Mouse (Mus musculus): ENCODE data around the gene Tdrd9. TPM values are rescaled to one million over a fixed set of nuclear protein-coding genes. Genes with fewer than 3 reads are reported as not detected.
A peak's percentile ranks its signal among the peaks of the same experiment; 100 is the strongest.

Tdrd9 gene
- polyA plus RNA-seq, 1 experiment from 2014 or later: 0.18 TPM

- WGBS: 68% methylated on average over 4 of the region's 4 CpGs
- H3K36me3 ChIP-seq (ENCODE audit: insufficient read depth): no peaks in the 10 kb centered on the region
Measured at GRCm38 (mm10) chr12:111970085-111970484, 1.3 kb upstream of the Tdrd9 start.

DNA sequence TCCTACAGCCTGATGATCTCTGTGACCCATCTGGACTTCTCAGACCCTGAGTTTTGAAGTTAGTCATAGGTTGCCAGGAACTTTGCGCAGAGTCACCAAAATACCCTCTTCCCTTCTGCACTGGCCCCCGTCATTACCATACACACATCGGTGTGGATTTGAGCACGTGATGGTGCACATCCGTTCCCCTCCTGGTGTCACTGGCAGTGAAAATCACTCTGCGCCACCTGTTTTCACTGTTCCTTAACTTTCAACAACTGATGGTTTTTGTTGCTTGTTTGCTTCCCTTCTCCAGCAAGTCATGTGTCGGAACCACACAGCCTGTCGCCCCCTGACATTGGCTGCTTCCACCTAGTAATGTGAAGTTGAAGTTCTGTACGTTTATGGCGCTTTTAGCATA, 1.1 kb downstream of the Tdrd9 start:
- no peaks in the 10 kb centered on the region for H3K4me1 ChIP-seq (ENCODE audit: insufficient read depth)
- H3K36me3 ChIP-seq (ENCODE audit: insufficient read depth): no peaks in the 10 kb centered on the region
- H3K27me3 ChIP-seq (ENCODE audit: insufficient read depth, low read length): no peaks in the 10 kb centered on the region
- no peak overlapping the region for H3K4me3 ChIP-seq (ENCODE audit: low read depth, low read length)
- DNase-seq (no peak), ATAC-seq (ENCODE audit: insufficient read depth) (no peak)
- no peak overlapping the region for H3K27ac ChIP-seq (ENCODE audit: low read depth)
- H3K4me2 ChIP-seq: no peak overlapping the region
- 87% methylated on average over 10 of the region's 10 CpGs for WGBS
- no peaks in the 10 kb centered on the region for H3K9me3 ChIP-seq (ENCODE audit: low read depth, low read length)
- TF ChIP-seq CTCF (IDR thresholded peaks at IDR 0.05; ENCODE audit: low read depth): no peak
- H3K9ac ChIP-seq: no peak overlapping the region

More at GRCm38 (mm10) chr12:111970085-111970484, 1.3 kb upstream of the Tdrd9 start:
- Histone ChIP-seq H3K27ac (ENCODE audit: low read depth) (no peak overlapping the region), H3K27me3 (ENCODE audit: insufficient read depth, low read length) (no peaks in the 10 kb centered on the region), H3K9ac (no peak overlapping the region), H3K4me2 (no peak overlapping the region), H3K4me1 (ENCODE audit: insufficient read depth) (peaks cover 8% of the 10 kb centered on the region), H3K4me3 (ENCODE audit: low read depth, low read length) (no peak overlapping the region), H3K9me3 (ENCODE audit: low read depth, low read length) (no peaks in the 10 kb centered on the region)
- DNase-seq: no peak
- TF ChIP-seq CTCF (IDR thresholded peaks at IDR 0.05; ENCODE audit: low read depth): no peak
- ATAC-seq (ENCODE audit: insufficient read depth): no peak

DNA sequence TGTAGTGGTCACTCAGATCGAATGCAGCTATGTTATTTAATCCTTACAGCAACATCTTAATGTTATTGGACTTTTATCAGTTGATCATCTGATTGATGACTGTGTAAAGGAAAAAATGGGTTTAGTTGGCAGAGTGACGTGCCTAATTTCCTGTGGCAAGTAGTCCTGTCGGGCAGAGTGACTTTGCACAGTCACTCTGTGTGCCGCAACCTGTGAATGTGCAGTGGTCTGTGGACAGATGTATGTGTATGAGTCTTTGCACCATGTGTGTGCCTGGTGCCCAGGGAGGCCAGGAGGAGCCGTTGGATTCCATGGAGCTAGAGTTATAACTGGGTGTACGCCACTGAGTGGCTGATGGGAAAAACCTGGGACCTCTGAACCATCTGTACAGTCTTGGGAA, 3.2 kb downstream of the Tdrd9 start:
- WGBS: 62% methylated on average over 6 of the region's 6 CpGs
- TF ChIP-seq CTCF (IDR thresholded peaks at IDR 0.05; ENCODE audit: low read depth): no peak
- no peak overlapping the region for H3K27ac ChIP-seq (ENCODE audit: low read depth)
- no peaks in the 10 kb centered on the region for H3K27me3 ChIP-seq (ENCODE audit: insufficient read depth, low read length)
- ATAC-seq (ENCODE audit: insufficient read depth): no peak
- no peaks in the 10 kb centered on the region for H3K36me3 ChIP-seq (ENCODE audit: insufficient read depth)
- H3K4me2 ChIP-seq: no peak overlapping the region
- no peak overlapping the region for H3K4me3 ChIP-seq (ENCODE audit: low read depth, low read length)
- no peak for DNase-seq
- no peaks in the 10 kb centered on the region for H3K4me1 ChIP-seq (ENCODE audit: insufficient read depth)
- H3K9ac ChIP-seq: no peak overlapping the region
- H3K9me3 ChIP-seq (ENCODE audit: low read depth, low read length): no peaks in the 10 kb centered on the region

DNA sequence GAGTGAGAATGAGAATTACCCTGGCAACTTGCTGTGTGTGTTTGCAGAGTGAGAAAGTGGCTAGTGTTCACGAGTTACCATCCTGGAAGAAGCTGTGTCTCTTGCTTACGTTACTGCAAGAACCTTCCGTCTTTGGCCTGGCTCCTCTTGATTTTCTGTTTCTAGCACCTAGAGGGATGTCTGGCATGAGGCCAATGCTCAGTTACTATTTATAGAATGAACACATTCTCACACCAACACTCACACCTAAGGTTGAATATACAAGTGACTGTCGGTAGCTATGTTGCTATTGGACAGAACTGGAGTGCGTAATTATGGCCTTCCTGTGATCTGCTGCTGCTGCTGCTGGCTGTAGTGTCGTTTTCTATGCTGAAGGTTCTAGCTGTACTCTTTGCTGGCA, 5.8 kb downstream of the Tdrd9 start:
- Histone ChIP-seq H3K9ac (no peak overlapping the region), H3K4me1 (ENCODE audit: insufficient read depth) (no peaks in the 10 kb centered on the region), H3K27ac (ENCODE audit: low read depth) (no peak overlapping the region), H3K27me3 (ENCODE audit: insufficient read depth, low read length) (no peaks in the 10 kb centered on the region), H3K36me3 (ENCODE audit: insufficient read depth) (no peaks in the 10 kb centered on the region), H3K4me3 (ENCODE audit: low read depth, low read length) (no peak overlapping the region), H3K9me3 (ENCODE audit: low read depth, low read length) (no peaks in the 10 kb centered on the region), H3K4me2 (no peak overlapping the region)
- no peak for TF ChIP-seq CTCF (IDR thresholded peaks at IDR 0.05; ENCODE audit: low read depth)
- ATAC-seq (ENCODE audit: insufficient read depth) (peak; percentile 58; the same call in 1 of the 2 replicates), DNase-seq (peak; percentile 71)
- WGBS: 17% methylated on average over 6 of the region's 6 CpGs

GRCm38 (mm10) chr12:111978274-111978673, 6.9 kb downstream of the Tdrd9 start:
- no peak overlapping the region for H3K9ac ChIP-seq
- no peaks in the 10 kb centered on the region for H3K36me3 ChIP-seq (ENCODE audit: insufficient read depth)
- no peak overlapping the region for H3K27ac ChIP-seq (ENCODE audit: low read depth)
- WGBS: 61% methylated on average over 6 of the region's 6 CpGs
- no peak for ATAC-seq (ENCODE audit: insufficient read depth)
- no peak for DNase-seq
- H3K4me1 ChIP-seq (ENCODE audit: insufficient read depth): no peaks in the 10 kb centered on the region
- no peaks in the 10 kb centered on the region for H3K27me3 ChIP-seq (ENCODE audit: insufficient read depth, low read length)
- H3K4me3 ChIP-seq (ENCODE audit: low read depth, low read length): no peak overlapping the region
- no peaks in the 10 kb centered on the region for H3K9me3 ChIP-seq (ENCODE audit: low read depth, low read length)
- no peak for TF ChIP-seq CTCF (IDR thresholded peaks at IDR 0.05; ENCODE audit: low read depth)
- no peak overlapping the region for H3K4me2 ChIP-seq

- H3K4me2 ChIP-seq: no peak within 1 kb of the TSS
- no peak for ATAC-seq (ENCODE audit: insufficient read depth)
- no peaks in the 10 kb centered on the region for H3K4me1 ChIP-seq (ENCODE audit: insufficient read depth)
- H3K36me3 ChIP-seq (ENCODE audit: insufficient read depth): no peaks in the 10 kb centered on the region
- no peak within 1 kb of the TSS for H3K4me3 ChIP-seq (ENCODE audit: low read depth, low read length)
- H3K27me3 ChIP-seq (ENCODE audit: insufficient read depth, low read length): no peaks in the 10 kb centered on the region
- 49% methylated on average over 6 of the region's 6 CpGs for WGBS
- H3K27ac ChIP-seq (ENCODE audit: low read depth): no peak within 1 kb of the TSS
- no peak within 1 kb of the TSS for H3K9ac ChIP-seq
- H3K9me3 ChIP-seq (ENCODE audit: low read depth, low read length): no peaks in the 10 kb centered on the region
- no peak for DNase-seq
- no peak for TF ChIP-seq CTCF (IDR thresholded peaks at IDR 0.05; ENCODE audit: low read depth)
Measured at GRCm38 (mm10) chr12:111980887-111981367, 9.6 kb downstream of the Tdrd9 start, which contains the start of gene Rd3l. TSS of gene Rd3l (minus strand) at chr12:111981317.

DNA sequence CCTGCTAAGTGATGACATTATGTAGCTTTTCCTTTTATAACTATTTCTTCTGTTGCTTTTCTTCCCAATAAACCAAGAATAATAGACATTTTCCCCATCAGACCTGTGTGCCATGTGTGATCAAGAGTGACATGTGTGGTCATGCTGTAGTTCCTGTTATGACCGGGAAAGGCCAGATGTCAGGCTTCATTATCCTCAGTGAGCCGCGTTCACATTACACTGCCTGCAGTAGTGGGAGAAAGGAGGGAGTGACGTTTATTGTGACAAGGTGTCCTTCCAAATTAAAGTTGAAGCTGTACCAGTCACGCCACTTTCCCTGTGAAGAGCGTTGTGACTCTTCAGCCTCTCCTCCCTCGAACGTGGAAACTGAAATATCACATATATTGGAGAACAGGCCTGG, 10.5 kb downstream of the Tdrd9 start:
- Histone ChIP-seq H3K27ac (ENCODE audit: low read depth) (no peak overlapping the region), H3K27me3 (ENCODE audit: insufficient read depth, low read length) (no peaks in the 10 kb centered on the region), H3K4me1 (ENCODE audit: insufficient read depth) (no peaks in the 10 kb centered on the region), H3K4me3 (ENCODE audit: low read depth, low read length) (no peak overlapping the region), H3K9me3 (ENCODE audit: low read depth, low read length) (no peaks in the 10 kb centered on the region), H3K36me3 (ENCODE audit: insufficient read depth) (no peaks in the 10 kb centered on the region), H3K9ac (no peak overlapping the region), H3K4me2 (no peak overlapping the region)
- DNase-seq (no peak), ATAC-seq (ENCODE audit: insufficient read depth) (no peak)
- no peak for TF ChIP-seq CTCF (IDR thresholded peaks at IDR 0.05; ENCODE audit: low read depth)
- WGBS: 61% methylated on average over 8 of the region's 8 CpGs

GRCm38 (mm10) chr12:111983165-111983564, 11.8 kb downstream of the Tdrd9 start:
- Histone ChIP-seq H3K4me1 (ENCODE audit: insufficient read depth) (no peaks in the 10 kb centered on the region), H3K9me3 (ENCODE audit: low read depth, low read length) (no peaks in the 10 kb centered on the region), H3K4me2 (no peak overlapping the region), H3K4me3 (ENCODE audit: low read depth, low read length) (no peak overlapping the region), H3K9ac (no peak overlapping the region), H3K27ac (ENCODE audit: low read depth) (no peak overlapping the region), H3K27me3 (ENCODE audit: insufficient read depth, low read length) (no peaks in the 10 kb centered on the region), H3K36me3 (ENCODE audit: insufficient read depth) (no peaks in the 10 kb centered on the region)
- 59% methylated on average over 2 of the region's 2 CpGs for WGBS
- DNase-seq (no peak), ATAC-seq (ENCODE audit: insufficient read depth) (no peak)
- TF ChIP-seq CTCF (IDR thresholded peaks at IDR 0.05; ENCODE audit: low read depth): no peak
